Mouse (Mus musculus): Measurements from ENCODE around the gene Dnajc28. TPM values are rescaled to one million over a fixed set of nuclear protein-coding genes. Genes with fewer than 3 reads are reported as not detected.

The Dnajc28 gene
- polyA plus RNA-seq, 1 experiment from 2014 or later, result 2.1 TPM

- H3K36me3 ChIP-seq (replicated peaks), result peaks cover 94% of the 10 kb centered on the region
- 80% methylated on average over 5 of the region's 5 CpGs for WGBS (ENCODE audit: insufficient replicate concordance)
- ATAC-seq (ENCODE audit: insufficient read depth), result no peak
- H3K27me3 ChIP-seq, result no peaks in the 10 kb centered on the region
- no peaks in the 10 kb centered on the region for H3K9me3 ChIP-seq (replicated peaks)
- no peak overlapping the region for H3K9ac ChIP-seq
- H3K4me2 ChIP-seq, result no peak overlapping the region
- no peaks in the 10 kb centered on the region; the same call in 1 of the 2 replicates for H3K4me1 ChIP-seq (replicated peaks)
- H3K4me3 ChIP-seq (replicated peaks), result no peak overlapping the region
- H3K27ac ChIP-seq (replicated peaks), result no peak overlapping the region
These were observed 13.6 kb upstream of the Dnajc28 start for GRCm38 (mm10) chr16:91632439-91632838.

DNA sequence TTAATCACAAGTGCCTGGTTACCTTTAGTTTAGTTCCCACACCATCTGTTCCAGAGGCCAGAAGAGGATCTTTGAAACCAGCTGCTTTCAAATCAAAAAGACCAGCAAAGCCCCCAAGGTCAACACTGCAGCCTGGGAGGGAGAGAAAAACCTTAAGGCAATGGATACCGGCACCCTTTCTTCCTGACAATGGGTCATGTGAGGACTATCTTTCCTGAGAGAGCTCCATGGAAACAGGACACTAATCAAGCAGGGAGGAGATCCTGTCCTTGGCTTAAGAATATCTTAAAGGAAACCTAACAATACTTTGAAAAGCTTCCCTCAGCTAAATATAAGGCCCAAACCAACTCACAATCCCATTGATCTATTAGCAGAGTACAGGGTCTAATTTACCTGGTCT is 11.8 kb upstream of the Dnajc28 start:
- Histone ChIP-seq H3K4me1 (replicated peaks) (no peaks in the 10 kb centered on the region; the same call in 1 of the 2 replicates), H3K36me3 (replicated peaks) (peaks cover 94% of the 10 kb centered on the region), H3K27ac (replicated peaks) (no peak overlapping the region), H3K4me3 (replicated peaks) (no peak overlapping the region), H3K27me3 (no peaks in the 10 kb centered on the region), H3K9ac (no peak overlapping the region), H3K9me3 (replicated peaks) (no peaks in the 10 kb centered on the region), H3K4me2 (no peak overlapping the region)
- 79% methylated on average over 1 of the region's 1 CpGs for WGBS (ENCODE audit: insufficient replicate concordance)
- no peak for ATAC-seq (ENCODE audit: insufficient read depth)

GRCm38 (mm10) chr16:91629749-91630148 is 10.9 kb upstream of the Dnajc28 start:
- WGBS (ENCODE audit: insufficient replicate concordance), result 79% methylated on average over 4 of the region's 4 CpGs
- H3K27ac ChIP-seq (replicated peaks), result no peak overlapping the region
- H3K4me2 ChIP-seq, result no peak overlapping the region
- no peak overlapping the region for H3K9ac ChIP-seq
- H3K36me3 ChIP-seq (replicated peaks), result peaks cover 94% of the 10 kb centered on the region
- H3K4me1 ChIP-seq (replicated peaks), result no peaks in the 10 kb centered on the region; the same call in 1 of the 2 replicates
- ATAC-seq (ENCODE audit: insufficient read depth), result no peak
- H3K27me3 ChIP-seq, result no peaks in the 10 kb centered on the region
- H3K9me3 ChIP-seq (replicated peaks), result no peaks in the 10 kb centered on the region
- no peak overlapping the region for H3K4me3 ChIP-seq (replicated peaks)

- WGBS (ENCODE audit: insufficient replicate concordance), result 71% methylated on average over 3 of the region's 3 CpGs
- Histone ChIP-seq H3K4me2 (no peak overlapping the region), H3K9me3 (replicated peaks) (no peaks in the 10 kb centered on the region), H3K9ac (no peak overlapping the region), H3K4me3 (replicated peaks) (no peak overlapping the region), H3K36me3 (replicated peaks) (peaks cover 95% of the 10 kb centered on the region), H3K27me3 (no peaks in the 10 kb centered on the region), H3K27ac (replicated peaks) (no peak overlapping the region), H3K4me1 (replicated peaks) (no peaks in the 10 kb centered on the region; the same call in 1 of the 2 replicates)
- ATAC-seq (ENCODE audit: insufficient read depth), result no peak
These were observed 9.8 kb upstream of the Dnajc28 start for GRCm38 (mm10) chr16:91628673-91629072.

GRCm38 (mm10) chr16:91627831-91628230 is 9.0 kb upstream of the Dnajc28 start:
- H3K9me3 ChIP-seq (replicated peaks), result no peaks in the 10 kb centered on the region
- H3K36me3 ChIP-seq (replicated peaks), result peaks cover 96% of the 10 kb centered on the region
- H3K4me1 ChIP-seq (replicated peaks), result no peaks in the 10 kb centered on the region; the same call in 1 of the 2 replicates
- no peak overlapping the region for H3K4me2 ChIP-seq
- H3K27ac ChIP-seq (replicated peaks), result no peak overlapping the region
- 74% methylated on average over 7 of the region's 7 CpGs for WGBS (ENCODE audit: insufficient replicate concordance)
- no peak overlapping the region for H3K4me3 ChIP-seq (replicated peaks)
- ATAC-seq (ENCODE audit: insufficient read depth), result no peak
- H3K9ac ChIP-seq, result no peak overlapping the region
- no peaks in the 10 kb centered on the region for H3K27me3 ChIP-seq

- peaks cover 83% of the 10 kb centered on the region for H3K36me3 ChIP-seq (replicated peaks)
- H3K4me1 ChIP-seq (replicated peaks), result peaks cover 6% of the 10 kb centered on the region
- no peak overlapping the region for H3K4me3 ChIP-seq (replicated peaks)
- no peak overlapping the region for H3K27ac ChIP-seq (replicated peaks)
- ATAC-seq (ENCODE audit: insufficient read depth), result no peak
- no peak overlapping the region for H3K4me2 ChIP-seq
- H3K9me3 ChIP-seq (replicated peaks), result no peaks in the 10 kb centered on the region
- no peaks in the 10 kb centered on the region for H3K27me3 ChIP-seq
- WGBS (ENCODE audit: insufficient replicate concordance), result 85% methylated on average over 9 of the region's 9 CpGs
- H3K9ac ChIP-seq, result no peak overlapping the region
These were observed 4.2 kb upstream of the Dnajc28 start for GRCm38 (mm10) chr16:91623074-91623473.

DNA sequence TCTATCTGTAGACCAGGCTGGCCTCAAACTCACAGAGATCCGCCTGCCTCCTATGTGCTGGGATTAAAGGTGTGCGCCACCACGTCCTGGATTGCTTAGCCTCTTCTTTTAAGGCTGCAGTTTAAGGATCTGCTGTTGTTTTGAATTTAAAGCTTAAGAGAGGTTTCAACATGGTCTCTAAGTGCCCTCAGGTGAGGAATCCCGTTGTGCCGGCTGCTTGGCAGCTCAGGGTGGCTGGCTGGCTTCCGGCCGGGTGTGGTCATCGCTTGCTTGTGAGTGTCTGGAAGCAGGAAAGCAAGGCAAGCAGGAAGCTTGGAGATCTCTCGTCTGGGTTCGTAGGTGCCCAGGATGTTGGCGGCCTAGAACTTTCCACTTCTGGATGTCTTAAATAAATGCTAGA is 2.2 kb upstream of the Dnajc28 start:
- 83% methylated on average over 11 of the region's 11 CpGs for whole genome bisulfite sequencing (ENCODE audit: insufficient replicate concordance)
- Histone ChIP-seq H3K4me1 (replicated peaks) (peaks cover 8% of the 10 kb centered on the region), H3K9ac (no peak overlapping the region), H3K27me3 (peaks cover 4% of the 10 kb centered on the region; the same call in 1 of the 2 replicates), H3K4me3 (replicated peaks) (no peak overlapping the region), H3K36me3 (replicated peaks) (peaks cover 62% of the 10 kb centered on the region), H3K4me2 (no peak overlapping the region), H3K27ac (replicated peaks) (no peak overlapping the region), H3K9me3 (replicated peaks) (no peaks in the 10 kb centered on the region)
- ATAC-seq (ENCODE audit: insufficient read depth), result no peak

DNA sequence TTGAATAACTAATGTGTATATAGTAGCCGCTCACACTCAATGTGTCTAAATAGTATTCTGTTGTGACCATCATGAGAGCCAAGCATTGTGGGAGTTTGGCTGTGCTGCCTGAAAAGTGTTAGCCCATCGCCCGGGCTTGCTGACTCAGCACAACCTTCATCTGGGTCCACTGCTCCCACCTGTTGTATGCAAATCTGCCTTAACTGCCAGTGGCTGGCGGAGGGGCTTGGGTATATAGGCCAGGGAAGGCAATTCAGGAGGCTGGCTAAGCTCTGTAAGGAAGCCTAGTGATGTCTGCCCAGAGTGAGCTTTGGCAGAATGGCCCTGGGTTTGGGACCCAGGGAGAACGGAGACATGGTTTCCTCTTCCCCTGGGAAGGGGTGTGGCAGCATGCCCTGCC is 1.4 kb upstream of the Dnajc28 start:
- H3K27me3 ChIP-seq, result peaks cover 4% of the 10 kb centered on the region; the same call in 1 of the 2 replicates
- no peak overlapping the region for H3K27ac ChIP-seq (replicated peaks)
- no peak overlapping the region for H3K9ac ChIP-seq
- no peak overlapping the region for H3K4me3 ChIP-seq (replicated peaks)
- H3K9me3 ChIP-seq (replicated peaks), result no peaks in the 10 kb centered on the region
- no peak overlapping the region for H3K4me2 ChIP-seq
- WGBS (ENCODE audit: insufficient replicate concordance), result 71% methylated on average over 5 of the region's 5 CpGs
- H3K36me3 ChIP-seq (replicated peaks), result peaks cover 54% of the 10 kb centered on the region
- no peak for ATAC-seq (ENCODE audit: insufficient read depth)
- peaks cover 8% of the 10 kb centered on the region for H3K4me1 ChIP-seq (replicated peaks)

GRCm38 (mm10) chr16:91614552-91614951 is 4.3 kb downstream of the Dnajc28 start:
- no peaks in the 10 kb centered on the region for H3K9me3 ChIP-seq (replicated peaks)
- 65% methylated on average over 6 of the region's 6 CpGs for WGBS (ENCODE audit: insufficient replicate concordance)
- H3K4me1 ChIP-seq (replicated peaks), result peaks cover 8% of the 10 kb centered on the region
- H3K4me3 ChIP-seq (replicated peaks), result no peak overlapping the region
- peaks cover 4% of the 10 kb centered on the region; the same call in 1 of the 2 replicates for H3K27me3 ChIP-seq
- H3K9ac ChIP-seq, result no peak overlapping the region
- H3K27ac ChIP-seq (replicated peaks), result no peak overlapping the region
- ATAC-seq (ENCODE audit: insufficient read depth), result no peak
- H3K36me3 ChIP-seq (replicated peaks), result no peaks in the 10 kb centered on the region
- no peak overlapping the region for H3K4me2 ChIP-seq

- peaks cover 4% of the 10 kb centered on the region; the same call in 1 of the 2 replicates for H3K27me3 ChIP-seq
- H3K4me3 ChIP-seq (replicated peaks), result no peak overlapping the region
- no peak for ATAC-seq (ENCODE audit: insufficient read depth)
- H3K4me2 ChIP-seq, result no peak overlapping the region
- no peak overlapping the region for H3K9ac ChIP-seq
- no peaks in the 10 kb centered on the region for H3K36me3 ChIP-seq (replicated peaks)
- WGBS (ENCODE audit: insufficient replicate concordance), result 76% methylated on average over 5 of the region's 5 CpGs
- H3K27ac ChIP-seq (replicated peaks), result no peak overlapping the region
- no peaks in the 10 kb centered on the region for H3K9me3 ChIP-seq (replicated peaks)
- H3K4me1 ChIP-seq (replicated peaks), result no peaks in the 10 kb centered on the region
These were observed 6.3 kb downstream of the Dnajc28 start for GRCm38 (mm10) chr16:91612525-91612924.

GRCm38 (mm10) chr16:91611248-91611647 is 7.6 kb downstream of the Dnajc28 start:
- Histone ChIP-seq H3K4me2 (no peak overlapping the region; the same call in 1 of the 2 replicates), H3K36me3 (replicated peaks) (no peaks in the 10 kb centered on the region), H3K27me3 (no peaks in the 10 kb centered on the region), H3K27ac (replicated peaks) (no peak overlapping the region), H3K4me3 (replicated peaks) (no peak overlapping the region), H3K9me3 (replicated peaks) (no peaks in the 10 kb centered on the region), H3K4me1 (replicated peaks) (no peaks in the 10 kb centered on the region), H3K9ac (no peak overlapping the region)
- no peak for ATAC-seq (ENCODE audit: insufficient read depth)
- 50% methylated on average over 11 of the region's 11 CpGs for WGBS (ENCODE audit: insufficient replicate concordance)

Data from liver, embryonic 15.5 days (tissue).